Mouse (Mus musculus) CH12.LX (cell line): ENCODE results near the gene Hsdl1.

Source experiments
- CHD1 ChIP-seq: IDR thresholded peaks from 2 replicates; pipeline ENCODE4 v1.6.1; 2012; ENCODE audit warnings: low read depth, low read length, improper control_type of control experiment, inconsistent platforms
- CTCF ChIP-seq, 2 experiments: IDR thresholded peaks in 1 of 2; conservative IDR thresholded peaks in 1 of 2; 2 replicates each; pipeline ENCODE4 v1.5.1; 2011 to 2012; ENCODE audit warnings: low read depth in 2 of 2, low read length in 2 of 2, improper control_type of control experiment in 1 of 2, inconsistent platforms in 1 of 2, mild to moderate bottlenecking in 1 of 2, moderate library complexity in 1 of 2
- JUND ChIP-seq: conservative IDR thresholded peaks from 2 replicates; pipeline ENCODE4 v1.6.1; 2011; ENCODE audit warnings: low read depth, low read length, improper control_type of control experiment
- MAFK ChIP-seq: IDR thresholded peaks from 2 replicates; pipeline ENCODE4 v1.6.1; 2011; ENCODE audit warnings: low read length, improper control_type of control experiment; ENCODE audit not compliant: insufficient replicate concordance
- POLR2A ChIP-seq: IDR thresholded peaks from 2 replicates; pipeline ENCODE4 v1.6.1; 2011; ENCODE audit warnings: low read depth, mild to moderate bottlenecking, improper control_type of control experiment, low read length
- USF1 ChIP-seq: IDR thresholded peaks from 2 replicates; pipeline ENCODE4 v1.6.1; 2014; ENCODE audit warnings: low read depth, mild to moderate bottlenecking, inconsistent platforms, low read length, improper control_type of control experiment
- ZNF384 ChIP-seq: IDR thresholded peaks from 2 replicates; pipeline ENCODE4 v1.6.1; 2012; ENCODE audit warnings: low read depth, low read length, improper control_type of control experiment, inconsistent platforms

- no peak for TF ChIP-seq USF1
- TF ChIP-seq CTCF (conservative IDR thresholded peaks at IDR 0.05 in 1 of 2, IDR thresholded peaks at IDR 0.05 in 1 of 2; ENCODE audit: low read depth in 2 of 2, low read length in 2 of 2): no peak
- no peak for TF ChIP-seq POLR2A
- TF ChIP-seq ZNF384: no peak
- no peak for TF ChIP-seq MAFK
- TF ChIP-seq CHD1: no peak
- no peak for TF ChIP-seq JUND
Observed at GRCm38 (mm10) chr8:119580441-119581161, 5.6 kb upstream of the Hsdl1 start.
